In genomic region chrX:137170021-137170420, GRCm38 (mm10) we compare ENCODE assay signal across 10 mouse cellular contexts. TPM values are rescaled to one million over a fixed set of nuclear protein-coding genes. Genes with fewer than 3 reads are reported as not detected.
DNase-seq lines count a peak whose midpoint lies in the region; ATAC-seq and TF ChIP-seq lines count a peak whose summit lies in the region.
"Had no signal": no experiment of that assay in that cellular context is flagged by ENCODE, and none has a peak within 500 bp of the region (broad histone marks: within the 10 kb centered on the region; RNA-seq: fewer than 3 reads in every experiment).

No protein-coding gene starts in this region.

- no peaks in the 10 kb centered on the region for H3K4me1 ChIP-seq in G1E (ENCODE audit: insufficient read depth, low read depth, low read length)
- H3K4me1 ChIP-seq: forebrain, embryonic 12.5 days had no signal

- H3K27me3 ChIP-seq in G1E (ENCODE audit: insufficient read depth, low read length): no peaks in the 10 kb centered on the region
- H3K27me3 ChIP-seq: forebrain, embryonic 12.5 days had no signal

- no peak for ATAC-seq in G1E (ENCODE audit: extremely low read depth, insufficient number of reproducible peaks, low FRiP score, poor library complexity, severe bottlenecking)

- intact Hi-C loops in left cerebral cortex, adult 2 months (cut with DNase I): no loop called here
- intact Hi-C loops in left cerebral cortex, postnatal 14 days (cut with DNase I): no loop called here

- TF ChIP-seq CTCF in left cerebral cortex, adult 2 months (IDR thresholded peaks at IDR 0.05): peak; percentile 24
- TF ChIP-seq CTCF in G1E (IDR thresholded peaks at IDR 0.05; ENCODE audit: low read depth, low read length): 0 out of 2 replicates have a peak, but pooled peaks have one; percentile 18

- no peaks in the 10 kb centered on the region for H3K36me3 ChIP-seq in G1E (replicated peaks)
- H3K36me3 ChIP-seq: forebrain, embryonic 12.5 days had no signal

- no peak overlapping the region for H3K4me3 ChIP-seq in left cerebral cortex, adult 2 months
- H3K4me3 ChIP-seq in G1E (ENCODE audit: low read depth, low read length): no peak overlapping the region
- H3K4me3 ChIP-seq: forebrain, embryonic 12.5 days had no signal

- no peaks in the 10 kb centered on the region for H3K9me3 ChIP-seq in G1E (replicated peaks)
- H3K9me3 ChIP-seq: forebrain, embryonic 12.5 days had no signal

- no peak overlapping the region for H3K27ac ChIP-seq in left cerebral cortex, adult 2 months
- H3K27ac ChIP-seq: forebrain, embryonic 12.5 days; macrophage had no signal

- DNase-seq in adrenal gland, postnatal 10 days: peak; percentile 8
- DNase-seq in adrenal gland, postnatal 4 days (ENCODE audit: low spot score in 2 of 2): no peak
- DNase-seq in left cerebral cortex, adult 2 months (ENCODE audit: extremely low spot score in 1 of 2, low spot score in 2 of 2): no peak
- no peak for DNase-seq in left cerebral cortex, postnatal 14 days (ENCODE audit: low spot score in 2 of 2)
- DNase-seq in G1E (ENCODE audit: low spot score): no peak
- peak; percentile 23 for DNase-seq in retina, embryonic 14.5 days (ENCODE audit: low spot score)
- no peak for DNase-seq in layer of hippocampus, postnatal 10 days (ENCODE audit: low spot score in 2 of 2)
- no peak for DNase-seq in right cerebral cortex, postnatal 25 days

RNA-seq across cellular contexts. Expression of gene Esx1, which starts 48.1 kb away (rescaled TPM):
- not detected for total RNA-seq in adrenal gland, postnatal 10 days (2021)
- total RNA-seq in adrenal gland, postnatal 4 days (2021): not detected
- total RNA-seq in left cerebral cortex, adult 2 months (2021): not detected
- not detected for total RNA-seq in left cerebral cortex, postnatal 14 days (2021)
- not detected in 2 replicates for total RNA-seq in G1E (2014; fragmentation: Nextera tagmentation)
- total RNA-seq in G1E (2017): not detected in 2 replicates
- polyA plus RNA-seq in G1E (2012): not detected in 2 replicates
- not detected for total RNA-seq in layer of hippocampus, postnatal 10 days (2021)
- polyA plus RNA-seq: forebrain, embryonic 12.5 days; macrophage had no signal

Comparison
In these comparisons a context has a peak if more than half of its experiments do, and no peak if none do; other contexts are left out.
1. DNase-seq: peak in adrenal gland, postnatal 10 days (single experiment) and retina, embryonic 14.5 days (single experiment); none in adrenal gland, postnatal 4 days (0 of 2), left cerebral cortex, adult 2 months (0 of 2), left cerebral cortex, postnatal 14 days (0 of 2), G1E (single experiment), layer of hippocampus, postnatal 10 days (0 of 2) and right cerebral cortex, postnatal 25 days (single experiment).